Mouse (Mus musculus) liver, embryonic 12.5 days (tissue): ENCODE measurements around the gene Ddr1. TPM values are rescaled to one million over a fixed set of nuclear protein-coding genes. Genes with fewer than 3 reads are reported as not detected.

Source experiments
- ATAC-seq: fragments of 200-750 bp; cut with Nextera tagmentation; 2 replicates; pipeline ENCODE4 v1.8.0; 2017; ENCODE audit warnings: moderate number of reproducible peaks, mild to moderate bottlenecking, moderate library complexity
- H3K27ac ChIP-seq: fragments of 300-500 bp; sonication (generic); 2 replicates; pipeline ENCODE4 v1.5.1; 2016; ENCODE audit warnings: mild to moderate bottlenecking
- H3K27me3 ChIP-seq: fragments of 300-500 bp; sonication (generic); replicated peaks from 2 replicates; pipeline ENCODE4 v1.6.1; 2016; ENCODE audit warnings: mild to moderate bottlenecking, moderate library complexity
- H3K36me3 ChIP-seq: fragments of 300-500 bp; sonication (generic); 2 replicates; pipeline ENCODE4 v1.6.1; 2016; ENCODE audit warnings: mild to moderate bottlenecking, moderate library complexity
- H3K4me1 ChIP-seq: fragments of 300-500 bp; sonication (generic); 2 replicates; pipeline ENCODE4 v1.6.1; 2016
- H3K4me2 ChIP-seq: fragments of 300-500 bp; sonication (generic); 2 replicates; pipeline ENCODE4 v1.6.1; 2016; ENCODE audit warnings: mild to moderate bottlenecking, moderate library complexity
- H3K4me3 ChIP-seq: fragments of 300-500 bp; sonication (generic); 2 replicates; pipeline ENCODE4 v1.5.1; 2016; ENCODE audit warnings: mild to moderate bottlenecking, moderate library complexity
- H3K9ac ChIP-seq: fragments of 300-500 bp; sonication (generic); 2 replicates; pipeline ENCODE4 v1.6.1; 2016; ENCODE audit warnings: mild to moderate bottlenecking, moderate library complexity
- H3K9me3 ChIP-seq: fragments of 300-500 bp; sonication (generic); replicated peaks from 2 replicates; pipeline ENCODE4 v1.6.1; 2016; ENCODE audit warnings: mild to moderate bottlenecking, moderate library complexity
- WGBS: fragments of 180-500 bp; shearing (Covaris S2); methylation state at CpG from one replicate; pipeline ENCODE4 v1.1.7; 2016; ENCODE audit not compliant: insufficient replicate concordance; 5-methylcytosine and 5-hydroxymethylcytosine counted together
- polyA plus RNA-seq: library from polyadenylated mRNA; unstranded; fragments of >200 nt; fragmentation: Nextera tagmentation; extraction: Ambion mirVana; gene quantifications from 2 replicates; pipeline ENCODE4 v1.2.1, GENCODE M21; 2016

The Ddr1 gene
- polyA plus RNA-seq, 1 experiment from 2014 or later, result 6.1 TPM

DNA sequence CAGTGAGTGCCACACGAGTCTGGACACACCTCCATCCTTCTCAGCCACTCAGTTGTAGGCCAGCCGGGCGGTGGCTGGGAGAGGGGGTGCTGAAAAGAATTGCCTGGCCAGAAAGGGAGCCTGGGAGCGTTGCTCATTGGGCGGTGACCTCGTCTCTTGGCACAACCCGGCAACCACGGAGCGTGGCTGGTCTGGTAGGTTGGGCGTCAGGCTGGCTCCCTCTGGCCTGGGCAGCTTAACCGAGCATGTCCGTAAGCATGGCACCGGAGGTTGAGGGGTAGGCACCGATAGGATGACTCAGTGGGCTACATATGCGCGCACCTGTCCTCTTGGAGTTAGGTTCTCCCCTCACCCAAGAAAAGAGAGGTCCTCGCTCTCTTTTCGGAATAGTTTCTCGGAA lies 4.5 kb downstream of the Ddr1 start:
- H3K4me3 ChIP-seq, result peak overlapping the region; percentile 53
- peak overlapping the region; percentile 71 for H3K4me2 ChIP-seq
- H3K36me3 ChIP-seq, result no peaks in the 10 kb centered on the region; the same call in 1 of the 2 replicates
- H3K4me1 ChIP-seq, result peaks cover 19% of the 10 kb centered on the region
- no peak overlapping the region for H3K27ac ChIP-seq
- peaks cover 93% of the 10 kb centered on the region for H3K27me3 ChIP-seq
- peak overlapping the region; percentile 41 for H3K9ac ChIP-seq
- no peaks in the 10 kb centered on the region for H3K9me3 ChIP-seq
- WGBS, result 6% methylated on average over 19 of the region's 19 CpGs
- ATAC-seq, result 0 out of 2 replicates have a peak, but pooled peaks have one; percentile 22

GRCm38 (mm10) chr17:35698501-35698883 lies 5.9 kb downstream of the Ddr1 start:
- Histone ChIP-seq H3K27ac (no peak overlapping the region), H3K4me2 (no peak overlapping the region), H3K9ac (no peak overlapping the region), H3K4me1 (peaks cover 12% of the 10 kb centered on the region), H3K27me3 (peaks cover 79% of the 10 kb centered on the region), H3K36me3 (no peaks in the 10 kb centered on the region; the same call in 1 of the 2 replicates), H3K4me3 (no peak overlapping the region), H3K9me3 (no peaks in the 10 kb centered on the region)
- ATAC-seq, result no peak
- 35% methylated on average over 5 of the region's 5 CpGs for WGBS

- ATAC-seq, result peak; percentile 33; the same call in 1 of the 2 replicates
- H3K9ac ChIP-seq, result no peak overlapping the region
These were observed 6.5 kb downstream of the Ddr1 start for GRCm38 (mm10) chr17:35697759-35698500.

DNA sequence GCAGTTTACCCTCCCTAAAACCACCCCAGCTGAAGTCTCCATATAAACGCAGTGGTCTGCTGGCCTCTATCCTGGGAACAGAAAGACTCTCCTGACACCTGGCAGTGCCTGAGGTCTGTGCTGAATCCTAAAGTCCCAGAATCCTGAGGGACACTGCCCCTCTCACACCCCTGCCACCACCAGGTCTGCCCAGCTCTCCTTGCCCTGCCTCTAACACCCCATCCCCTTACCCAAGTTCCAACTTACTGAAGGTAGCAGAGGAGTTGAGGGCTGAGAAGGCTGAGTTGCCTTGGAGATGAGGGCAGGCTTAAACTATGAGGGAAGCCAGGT lies 7.0 kb downstream of the Ddr1 start:
- Histone ChIP-seq H3K9ac (no peak overlapping the region), H3K9me3 (no peaks in the 10 kb centered on the region), H3K4me1 (peaks cover 12% of the 10 kb centered on the region), H3K4me2 (0 out of 2 replicates have a peak overlapping the region, but pooled peaks have one; percentile 27), H3K36me3 (peaks cover 3% of the 10 kb centered on the region; the same call in 1 of the 2 replicates), H3K27me3 (peaks cover 79% of the 10 kb centered on the region), H3K27ac (no peak overlapping the region), H3K4me3 (no peak overlapping the region)
- 17% methylated on average over 1 of the region's 1 CpGs for WGBS
- no peak for ATAC-seq

More at GRCm38 (mm10) chr17:35697759-35698500, 6.5 kb downstream of the Ddr1 start:
- Histone ChIP-seq H3K4me3 (no peak overlapping the region), H3K4me1 (peaks cover 12% of the 10 kb centered on the region), H3K27me3 (peaks cover 79% of the 10 kb centered on the region), H3K27ac (0 out of 2 replicates have a peak overlapping the region, but pooled peaks have one; percentile 10), H3K36me3 (peaks cover 3% of the 10 kb centered on the region; the same call in 1 of the 2 replicates), H3K4me2 (peak overlapping the region; percentile 27; the same call in 1 of the 2 replicates), H3K9me3 (no peaks in the 10 kb centered on the region)
- 9% methylated on average over 15 of the region's 16 CpGs for WGBS

DNA sequence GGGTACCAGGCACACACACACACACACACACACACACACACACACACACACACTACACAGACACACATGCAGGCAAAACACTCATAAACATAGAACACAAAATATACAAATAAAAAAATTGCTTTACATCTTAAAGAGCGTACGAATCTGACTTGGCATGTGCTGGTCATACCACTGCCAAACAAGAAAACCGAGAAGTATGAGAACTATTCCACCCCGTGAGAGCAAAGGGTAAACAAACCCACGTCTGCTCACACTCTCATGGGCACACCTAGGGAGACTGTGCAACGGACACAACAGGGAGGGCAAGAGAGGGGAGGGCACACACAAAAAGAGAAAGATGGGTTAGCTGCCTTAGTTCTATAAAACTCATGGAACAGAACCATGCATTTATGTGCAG lies 7.7 kb downstream of the Ddr1 start:
- no peaks in the 10 kb centered on the region for H3K9me3 ChIP-seq
- H3K4me1 ChIP-seq, result peaks cover 12% of the 10 kb centered on the region
- ATAC-seq, result no peak
- WGBS, result 58% methylated on average over 6 of the region's 6 CpGs
- peaks cover 3% of the 10 kb centered on the region; the same call in 1 of the 2 replicates for H3K36me3 ChIP-seq
- H3K27ac ChIP-seq, result no peak overlapping the region
- H3K27me3 ChIP-seq, result peaks cover 76% of the 10 kb centered on the region
- H3K9ac ChIP-seq, result no peak overlapping the region
- H3K4me3 ChIP-seq, result no peak overlapping the region
- no peak overlapping the region for H3K4me2 ChIP-seq

DNA sequence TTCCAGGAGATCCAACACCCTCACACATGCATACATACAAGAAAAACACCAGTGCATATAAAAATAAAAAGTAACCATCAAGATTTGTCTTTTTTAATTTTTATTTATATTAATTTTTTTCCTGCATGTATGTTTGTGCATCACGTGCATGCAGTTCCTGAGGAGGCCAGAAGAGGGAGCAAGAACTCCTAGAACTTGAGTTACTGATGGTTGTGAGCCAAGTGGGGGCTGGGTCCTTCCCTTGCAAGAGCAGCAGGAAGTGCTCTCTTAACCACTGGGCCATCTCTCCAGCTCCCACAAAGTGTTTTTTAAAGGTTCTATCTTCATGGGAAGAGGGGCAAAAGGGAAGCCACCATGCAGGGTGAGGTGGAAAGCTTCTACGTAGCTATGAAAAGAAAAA lies 9.1 kb downstream of the Ddr1 start:
- no peak overlapping the region for H3K4me2 ChIP-seq
- peaks cover 6% of the 10 kb centered on the region; the same call in 1 of the 2 replicates for H3K36me3 ChIP-seq
- WGBS, result 68% methylated on average over 2 of the region's 2 CpGs
- no peak overlapping the region for H3K4me3 ChIP-seq
- peaks cover 62% of the 10 kb centered on the region for H3K27me3 ChIP-seq
- no peak overlapping the region for H3K27ac ChIP-seq
- no peak for ATAC-seq
- peaks cover 7% of the 10 kb centered on the region for H3K4me1 ChIP-seq
- H3K9ac ChIP-seq, result no peak overlapping the region
- H3K9me3 ChIP-seq, result no peaks in the 10 kb centered on the region

DNA sequence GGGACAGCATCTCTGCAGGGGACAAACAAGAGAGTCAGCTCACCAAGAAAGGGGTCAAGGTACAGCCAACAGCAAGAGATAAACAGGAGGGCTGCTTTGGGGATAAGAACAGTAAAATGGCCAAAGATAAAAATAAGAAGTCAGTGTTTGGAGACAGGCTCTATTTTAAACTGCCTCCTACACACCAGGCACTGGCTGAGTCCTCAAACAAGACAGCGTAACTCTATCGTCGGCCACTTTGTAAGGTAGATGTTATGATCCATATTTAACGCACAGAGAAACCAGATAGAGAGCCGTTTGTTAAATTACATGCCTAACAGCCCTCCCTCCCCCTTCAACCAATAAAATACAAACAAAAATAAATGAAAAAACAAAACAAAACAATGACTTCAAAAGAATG lies 10.5 kb downstream of the Ddr1 start:
- Histone ChIP-seq H3K27ac (no peak overlapping the region), H3K9me3 (no peaks in the 10 kb centered on the region), H3K4me2 (no peak overlapping the region), H3K4me3 (no peak overlapping the region), H3K27me3 (peaks cover 52% of the 10 kb centered on the region), H3K9ac (no peak overlapping the region), H3K4me1 (no peaks in the 10 kb centered on the region), H3K36me3 (peaks cover 6% of the 10 kb centered on the region; the same call in 1 of the 2 replicates)
- no peak for ATAC-seq
- WGBS, result 76% methylated on average over 5 of the region's 5 CpGs

DNA sequence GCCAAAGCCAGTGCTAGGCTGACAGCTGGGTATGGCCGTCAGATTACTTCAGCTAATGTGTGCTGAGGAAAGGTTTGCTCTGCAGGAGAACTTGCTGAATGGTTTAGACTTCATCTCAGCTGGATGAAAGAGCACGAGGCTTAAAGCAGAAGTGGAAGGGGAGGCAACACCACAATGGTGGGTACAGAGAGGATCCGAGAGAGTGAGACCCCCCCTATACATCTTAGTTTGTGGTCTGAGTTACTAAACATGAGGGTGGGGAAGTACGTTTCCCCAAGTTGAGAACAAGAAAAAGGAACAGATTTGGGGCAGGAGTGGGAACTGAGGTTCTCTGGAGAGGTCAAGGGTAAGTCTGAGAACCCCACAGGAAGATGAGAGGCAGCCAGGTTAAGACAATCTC lies 12.1 kb downstream of the Ddr1 start:
- WGBS, result 41% methylated on average over 4 of the region's 4 CpGs
- no peaks in the 10 kb centered on the region for H3K4me1 ChIP-seq
- H3K27me3 ChIP-seq, result peaks cover 37% of the 10 kb centered on the region
- no peaks in the 10 kb centered on the region for H3K9me3 ChIP-seq
- H3K36me3 ChIP-seq, result peaks cover 8% of the 10 kb centered on the region; the same call in 1 of the 2 replicates
- ATAC-seq, result no peak
- no peak overlapping the region for H3K4me3 ChIP-seq
- no peak overlapping the region for H3K27ac ChIP-seq
- no peak overlapping the region for H3K9ac ChIP-seq
- no peak overlapping the region for H3K4me2 ChIP-seq

GRCm38 (mm10) chr17:35691811-35692210 lies 12.6 kb downstream of the Ddr1 start:
- Histone ChIP-seq H3K4me3 (no peak overlapping the region), H3K9ac (no peak overlapping the region), H3K27me3 (peaks cover 37% of the 10 kb centered on the region), H3K27ac (no peak overlapping the region), H3K9me3 (no peaks in the 10 kb centered on the region), H3K4me1 (no peaks in the 10 kb centered on the region), H3K36me3 (peaks cover 8% of the 10 kb centered on the region; the same call in 1 of the 2 replicates), H3K4me2 (no peak overlapping the region)
- ATAC-seq, result no peak
- 60% methylated on average over 4 of the region's 4 CpGs for WGBS

DNA sequence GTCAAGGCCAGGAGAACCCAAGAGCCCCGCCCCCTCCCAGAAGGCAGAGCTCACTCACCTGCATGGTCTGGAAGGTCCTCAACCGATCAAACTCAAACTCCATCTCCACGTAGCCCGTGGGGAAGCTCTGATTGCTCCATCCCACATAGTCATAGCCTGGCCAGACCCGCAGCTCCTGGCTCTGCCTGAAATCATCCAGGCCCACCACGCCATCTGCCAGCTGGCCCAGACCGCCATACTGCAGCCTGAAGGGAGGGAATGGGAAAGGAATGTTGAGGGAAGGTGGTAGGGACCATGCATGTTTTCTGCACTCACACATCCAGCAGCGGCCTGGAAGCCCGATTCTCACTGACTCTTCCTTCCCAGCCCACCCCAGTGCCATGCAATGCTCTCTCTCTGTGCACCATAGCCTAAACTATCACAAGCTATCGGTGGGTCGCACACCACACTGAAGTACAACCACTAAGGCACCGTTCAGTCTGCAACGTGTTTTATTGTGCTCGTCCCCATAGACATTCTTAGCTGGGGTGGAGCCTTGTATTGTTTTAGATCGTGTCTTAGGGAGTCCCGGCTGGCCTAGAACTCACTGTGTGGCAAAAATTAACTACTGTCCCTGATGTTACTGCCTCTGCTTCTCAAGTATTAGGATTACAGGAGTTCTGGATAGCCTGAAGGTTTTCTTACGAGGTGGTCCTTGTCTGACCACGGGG lies 14.3 kb downstream of the Ddr1 start:
- Histone ChIP-seq H3K27me3 (peaks cover 43% of the 10 kb centered on the region), H3K4me2 (no peak overlapping the region), H3K4me3 (no peak overlapping the region), H3K9ac (no peak overlapping the region), H3K36me3 (peaks cover 8% of the 10 kb centered on the region; the same call in 1 of the 2 replicates), H3K9me3 (no peaks in the 10 kb centered on the region), H3K27ac (no peak overlapping the region), H3K4me1 (no peaks in the 10 kb centered on the region)
- ATAC-seq, result no peak
- WGBS, result 74% methylated on average over 18 of the region's 18 CpGs

- Histone ChIP-seq H3K4me3 (no peak overlapping the region), H3K9me3 (no peaks in the 10 kb centered on the region), H3K27me3 (peaks cover 48% of the 10 kb centered on the region), H3K4me1 (no peaks in the 10 kb centered on the region), H3K36me3 (peaks cover 8% of the 10 kb centered on the region; the same call in 1 of the 2 replicates), H3K4me2 (no peak overlapping the region), H3K9ac (no peak overlapping the region), H3K27ac (no peak overlapping the region)
- WGBS, result 64% methylated on average over 25 of the region's 25 CpGs
- no peak for ATAC-seq
These were observed 15.9 kb downstream of the Ddr1 start for GRCm38 (mm10) chr17:35688347-35689175.
